Mouse (Mus musculus) layer of hippocampus, postnatal 14 days (tissue): ENCODE measurements at regions not wholly inside any gene's neighbourhood (a gene's known extent, or its start where the extent isn't known, plus 50 kb on each side); places are given as distances from the start of the nearest gene placed in this dataset.

Experiments
- DNase-seq, 2 experiments: peaks; one replicate each; pipeline ENCODE4 v3.0.0; 2021 to 2022; ENCODE audit warnings: low spot score in 2 of 2, mixed read lengths in 1 of 2

- DNase-seq: no peak
Measured at GRCm38 (mm10) chr6:34246512-34246911, 69.6 kb upstream of the Slc35b4 start.

- no peak for DNase-seq
Measured at GRCm38 (mm10) chr6:34243001-34243400, 66.1 kb upstream of the Slc35b4 start.

GRCm38 (mm10) chr6:34242486-34242885 lies 65.6 kb upstream of the Slc35b4 start:
- no peak for DNase-seq

GRCm38 (mm10) chr6:34235132-34235531 lies 58.2 kb upstream of the Slc35b4 start:
- no peak for DNase-seq

- DNase-seq: no peak
Measured at GRCm38 (mm10) chr6:34234443-34235020, 57.6 kb upstream of the Slc35b4 start.

GRCm38 (mm10) chr6:34230768-34231381 lies 54.0 kb upstream of the Slc35b4 start:
- peak; percentile 58 to 78 for DNase-seq

GRCm38 (mm10) chr6:34227131-34227530 lies 50.2 kb upstream of the Slc35b4 start:
- DNase-seq: no peak
